Mouse (Mus musculus) central nervous system, embryonic 11.5 days (tissue): ENCODE data around the gene Gm14139. TPM values are rescaled to one million over a fixed set of nuclear protein-coding genes. Genes with fewer than 3 reads are reported as not detected.

ENCODE experiments used
- polyA plus RNA-seq: library from polyadenylated mRNA; depleted of rRNA; stranded (reverse); fragments of >200 nt; gene quantifications from 2 replicates; pipeline ENCODE4 v1.2.3, GENCODE M21; 2012; rRNA removed

Gm14139 gene
- 0.04 TPM in 1 of 2 replicates, not detected in the other for polyA plus RNA-seq

DNA sequence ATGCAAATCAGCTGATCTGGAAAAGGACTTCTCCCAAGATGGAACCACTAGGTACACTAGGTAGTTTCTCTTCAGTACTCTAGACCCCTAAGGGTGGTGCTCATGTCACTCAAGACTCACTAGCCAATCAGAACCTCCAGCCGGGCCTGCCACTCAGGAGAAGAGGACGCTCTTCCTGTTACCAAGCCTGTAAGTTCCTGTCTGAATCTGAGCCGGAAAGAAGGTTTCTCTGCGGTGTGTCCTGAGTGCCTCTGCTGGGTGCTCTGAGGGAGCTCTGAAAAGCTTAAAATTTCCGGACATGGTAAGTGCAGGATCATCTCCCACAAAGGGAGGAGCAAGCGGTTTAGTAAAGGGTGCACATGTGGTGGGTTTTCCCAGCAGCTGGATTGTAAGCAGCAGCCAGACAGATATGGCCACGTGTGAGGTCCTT lies at the start of gene Gm14139:
Gene Gm14139 (plus strand): TSS at position 186 of the 430 bp plus-strand sequence.

GRCm38 (mm10) chr2:150136435-150136897 lies 45.1 kb upstream of the Gm14139 start, which contains the start of gene Zfp120:
Gene Zfp120, minus strand, starts transcription at chr2:150136708.

DNA sequence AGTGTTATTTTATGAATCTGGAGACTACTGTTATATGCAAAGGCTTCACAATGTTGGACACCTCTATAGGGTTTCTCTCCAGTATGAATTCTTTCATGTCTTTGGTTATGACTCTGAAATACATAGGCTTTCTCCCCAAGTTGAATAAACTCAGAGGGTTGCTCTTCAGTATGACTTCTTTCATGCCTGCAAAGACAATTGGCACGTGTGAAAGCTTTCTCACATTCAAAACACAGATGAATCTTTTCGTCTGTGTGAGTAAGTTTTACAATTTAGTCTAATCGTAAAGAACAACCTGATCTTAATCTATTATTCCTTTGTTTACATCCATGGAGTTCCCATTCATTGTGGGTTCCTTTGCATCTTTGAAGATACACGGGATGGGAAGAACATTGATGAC lies 2.0 kb upstream of the Gm14139 start, which contains the start of gene Gm10770:
Gene Gm10770 (minus strand): TSS at position 101 of the 400 bp plus-strand sequence.

GRCm38 (mm10) chr2:150217600-150218362 lies 36.2 kb downstream of the Gm14139 start, which contains the start of gene Zfp937:
Gene Zfp937, plus strand, starts transcription at chr2:150218073.

Other genes with a start within 250 kb of the Gm14139 start
- 3.2 and 4.1 TPM in 2 replicates for gene Zfp120, start 45.0 kb upstream of the Gm14139 start, polyA plus RNA-seq
- gene Gm10770, start 2.1 kb upstream of the Gm14139 start, polyA plus RNA-seq: not detected in 2 replicates
- gene Zfp937, start 36.3 kb downstream of the Gm14139 start, polyA plus RNA-seq: 2.3 and 4.1 TPM in 2 replicates
- 0.68 and 2.5 TPM in 2 replicates for gene Gm21994, start 73.8 kb downstream of the Gm14139 start, polyA plus RNA-seq
- gene Gm14124, start 75.8 kb downstream of the Gm14139 start, polyA plus RNA-seq: 0.06 TPM in 1 of 2 replicates, not detected in the other
- gene Gm10130, start 141.9 kb downstream of the Gm14139 start, polyA plus RNA-seq: 0.73 TPM in 1 of 2 replicates, not detected in the other
- gene 3300002I08Rik, start 181.0 kb downstream of the Gm14139 start, polyA plus RNA-seq: 3.1 and 4.2 TPM in 2 replicates